Mouse (Mus musculus): ENCODE results near the gene Cxcl13.

GRCm38 (mm10) chr5:95941562-95941961 lies 15.2 kb upstream of the Cxcl13 start:
- no peak for TF ChIP-seq CTCF (IDR thresholded peaks at IDR 0.05; ENCODE audit: insufficient read depth, low read length)
- TF ChIP-seq POLR2A (IDR thresholded peaks at IDR 0.05; ENCODE audit: borderline replicate concordance, extremely low read depth, low read depth, low read length): no peak
